Mouse (Mus musculus) kidney, adult 2 months (tissue): Measurements from ENCODE around the gene Ell2.

Source experiments
- CTCF ChIP-seq: fragments of 200-500 bp; conservative IDR thresholded peaks from 2 replicates; pipeline ENCODE4 v1.5.1; 2011; ENCODE audit warnings: low read depth, mild to moderate bottlenecking, control low read depth, low read length, moderate library complexity, mixed read lengths; ENCODE audit not compliant: insufficient read depth, insufficient read length
- POLR2A ChIP-seq: fragments of 200-500 bp; IDR thresholded peaks from one replicate; pipeline ENCODE4 v1.6.1; 2011; ENCODE audit warnings: low read depth, low read length, control low read depth

DNA sequence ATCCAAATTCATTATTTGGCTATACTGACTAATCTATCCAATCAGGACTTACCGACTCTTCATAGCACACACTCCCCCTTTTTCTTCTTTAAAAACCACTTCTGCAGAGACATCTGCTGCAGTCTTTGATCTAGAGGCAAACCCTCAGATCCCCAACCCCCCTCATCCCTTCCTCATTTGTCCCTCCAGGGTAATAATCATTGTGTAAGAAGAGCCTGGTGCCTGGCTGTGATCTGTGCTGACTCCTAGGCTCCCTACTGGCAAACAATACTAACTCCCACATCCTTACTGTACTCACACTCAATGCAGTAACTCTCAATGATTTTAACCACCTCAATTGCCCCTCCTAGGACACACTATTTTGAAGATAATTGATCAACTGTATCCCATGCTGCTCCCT is 103.4 kb downstream of the Ell2 start:
- TF ChIP-seq POLR2A (no peak), CTCF (no peak)
